Mouse (Mus musculus) T-cell, adult 2 months (primary cell): ENCODE data around the gene Hist1h2an.
A peak's percentile ranks its signal among the peaks of the same experiment; 100 is the strongest.
"Not testable (repeated sequence)": the region's sequence is repeated elsewhere in the genome, so short reads cannot be mapped to it uniquely, and the experiment has no call there.

ENCODE experiments used
- DNase-seq: peaks from one replicate; pipeline ENCODE4 v3.0.0; 2022; ENCODE audit warnings: low spot score

The Hist1h2an gene

GRCm38 (mm10) chr13:21783255-21783617, 3.8 kb downstream of the Hist1h2an start, which contains the start of gene Hist1h3i:
Hist1h3i (minus strand) TSS chr13:21783370.
- DNase-seq: peak; percentile 69

DNA sequence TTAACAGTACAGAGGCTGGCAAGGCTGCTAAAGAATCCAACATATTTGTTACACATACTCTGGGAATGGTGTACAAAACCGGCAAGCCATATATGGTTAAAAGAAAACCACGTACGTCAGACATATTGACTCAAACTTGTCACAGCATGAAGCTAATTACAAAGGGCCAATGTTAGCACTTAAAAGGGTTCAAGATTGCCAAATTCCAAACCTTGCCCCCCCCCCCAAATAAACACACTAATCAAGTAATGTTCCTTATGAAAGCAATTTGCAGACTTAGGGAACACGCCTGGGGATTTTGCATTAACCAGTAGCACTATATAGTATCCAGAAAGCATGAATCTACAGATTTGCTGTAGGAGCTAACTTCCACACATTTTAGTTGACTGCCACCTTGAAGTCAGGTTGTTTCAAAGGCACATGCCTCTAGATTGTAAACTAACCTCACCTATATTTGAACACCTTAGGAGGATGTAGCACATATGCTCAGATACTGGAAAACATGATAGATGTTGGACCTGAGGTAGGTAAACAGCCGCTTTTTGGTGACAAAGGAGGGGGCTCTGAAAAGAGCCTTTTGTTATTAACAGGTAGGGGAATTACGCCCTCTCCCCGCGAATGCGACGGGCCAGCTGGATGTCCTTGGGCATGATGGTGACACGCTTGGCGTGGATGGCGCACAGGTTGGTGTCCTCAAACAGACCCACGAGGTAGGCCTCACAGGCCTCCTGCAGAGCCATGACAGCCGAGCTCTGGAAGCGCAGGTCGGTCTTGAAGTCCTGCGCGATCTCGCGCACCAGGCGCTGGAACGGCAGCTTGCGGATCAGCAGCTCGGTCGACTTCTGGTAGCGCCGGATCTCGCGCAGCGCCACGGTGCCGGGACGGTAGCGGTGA, 4.4 kb downstream of the Hist1h2an start:
- DNase-seq: not testable (repeated sequence)

GRCm38 (mm10) chr13:21781639-21782038, 5.4 kb downstream of the Hist1h2an start:
- DNase-seq: no peak

GRCm38 (mm10) chr13:21781021-21781555, 5.9 kb downstream of the Hist1h2an start:
- no peak for DNase-seq

DNA sequence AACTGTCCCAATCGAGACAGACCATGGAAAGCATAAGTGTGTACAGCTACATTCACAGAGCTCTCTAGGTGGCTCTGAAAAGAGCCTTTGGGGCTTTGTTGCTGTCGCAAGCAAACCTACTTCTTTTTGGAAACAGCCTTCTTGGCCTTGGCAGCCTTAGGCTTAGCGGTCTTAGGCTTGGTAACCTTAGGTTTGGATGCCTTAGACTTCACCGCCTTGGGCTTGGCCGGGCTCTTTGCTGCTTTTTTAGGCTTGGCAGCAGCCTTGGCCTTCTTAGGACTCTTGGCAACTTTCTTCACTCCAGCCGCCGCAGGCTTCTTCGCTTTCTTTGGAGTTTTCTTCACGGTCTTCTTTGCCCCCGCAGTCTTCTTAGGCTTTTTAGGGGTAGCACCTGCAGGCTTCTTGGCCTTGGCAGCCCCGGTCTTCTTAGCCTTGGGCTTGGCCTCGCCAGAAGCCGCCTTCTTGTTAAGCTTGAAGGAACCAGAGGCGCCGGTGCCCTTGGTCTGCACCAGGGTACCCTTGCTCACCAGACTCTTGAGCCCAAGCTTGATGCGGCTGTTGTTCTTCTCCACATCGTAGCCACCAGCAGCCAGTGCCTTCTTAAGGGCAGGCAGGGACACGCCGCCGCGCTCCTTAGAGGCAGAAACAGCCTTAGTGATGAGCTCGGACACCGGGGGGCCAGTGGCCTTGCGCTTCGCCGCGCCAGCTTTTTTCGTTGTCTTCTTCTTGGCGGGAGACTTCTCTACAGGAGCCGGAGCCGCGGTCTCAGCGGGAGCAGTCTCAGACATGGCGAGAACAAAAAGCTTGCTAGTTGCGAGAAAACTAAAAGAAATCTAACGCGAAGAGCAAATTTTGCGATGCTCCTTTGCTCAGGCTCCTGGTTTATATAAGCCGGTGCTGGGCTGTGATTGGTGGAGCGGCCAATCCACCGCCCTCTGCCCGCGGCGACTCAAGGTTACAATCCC, 7.0 kb downstream of the Hist1h2an start, which contains the start of gene Hist1h1b:
Gene Hist1h1b, minus strand, starts transcription at position 859 of the 965 bp plus-strand sequence.
- DNase-seq: peak; percentile 20

- peak; percentile 79 for DNase-seq
Observed at GRCm38 (mm10) chr13:21778814-21779766, 7.9 kb downstream of the Hist1h2an start.

GRCm38 (mm10) chr13:21755707-21756106, 31.3 kb downstream of the Hist1h2an start:
- no peak for DNase-seq

DNA sequence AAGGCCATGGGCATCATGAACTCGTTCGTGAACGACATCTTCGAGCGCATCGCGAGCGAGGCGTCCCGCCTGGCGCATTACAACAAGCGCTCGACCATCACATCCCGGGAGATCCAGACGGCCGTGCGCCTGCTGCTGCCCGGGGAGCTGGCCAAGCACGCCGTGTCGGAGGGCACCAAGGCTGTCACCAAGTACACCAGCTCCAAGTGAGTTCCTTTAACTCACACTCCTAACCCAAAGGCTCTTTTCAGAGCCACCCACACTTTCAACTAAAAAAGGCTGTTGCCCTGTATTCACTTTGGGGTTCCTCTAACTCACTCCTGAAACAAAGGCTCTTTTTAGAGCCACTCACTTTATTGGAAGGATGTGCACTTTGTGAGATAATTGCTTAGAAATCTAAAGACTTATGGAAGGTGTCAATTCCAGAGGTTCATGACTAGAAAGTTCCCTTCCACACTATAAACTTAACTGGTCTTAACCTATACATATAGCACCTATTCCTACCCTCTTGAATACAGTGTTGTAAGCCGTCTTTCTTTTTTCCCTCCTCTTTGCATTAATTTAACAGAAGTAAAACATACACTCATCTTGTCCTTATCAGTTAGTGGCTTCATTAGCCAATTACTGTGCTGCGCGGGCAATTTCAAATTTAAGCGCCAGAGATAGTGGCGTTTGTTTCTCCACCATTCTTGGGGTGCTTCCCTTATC, 32.6 kb downstream of the Hist1h2an start:
- not testable (repeated sequence) for DNase-seq

DNA sequence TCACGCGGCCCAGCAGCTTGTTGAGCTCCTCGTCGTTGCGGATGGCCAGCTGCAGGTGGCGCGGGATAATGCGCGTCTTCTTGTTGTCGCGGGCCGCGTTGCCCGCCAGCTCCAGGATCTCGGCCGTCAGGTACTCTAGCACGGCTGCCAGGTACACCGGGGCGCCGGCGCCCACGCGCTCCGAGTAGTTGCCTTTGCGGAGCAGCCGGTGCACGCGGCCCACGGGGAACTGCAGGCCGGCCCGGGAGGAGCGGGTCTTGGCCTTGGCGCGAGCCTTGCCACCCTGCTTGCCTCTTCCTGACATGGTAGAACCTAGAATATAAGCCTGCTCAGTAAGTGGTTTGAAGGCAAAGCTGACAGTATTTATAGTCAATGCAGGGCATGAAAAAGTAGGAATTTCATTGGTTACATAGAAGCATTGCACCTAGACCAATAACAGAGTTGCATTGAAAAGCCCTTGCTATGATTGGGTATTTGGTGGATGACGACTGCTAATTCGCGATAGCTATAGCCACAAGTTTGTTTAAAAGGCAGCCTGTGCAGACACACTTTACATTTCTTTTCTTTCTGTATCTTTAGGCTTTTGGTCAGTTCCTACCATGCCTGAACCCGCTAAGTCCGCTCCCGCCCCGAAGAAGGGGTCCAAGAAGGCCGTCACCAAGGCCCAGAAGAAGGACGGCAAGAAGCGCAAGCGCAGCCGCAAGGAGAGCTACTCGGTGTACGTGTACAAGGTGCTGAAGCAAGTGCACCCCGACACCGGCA, 33.3 kb downstream of the Hist1h2an start, which contains the start of the genes Hist1h2ak and Hist1h2bn:
Gene Hist1h2ak, minus strand, starts transcription at position 304 of the 762 bp plus-strand sequence.
Gene Hist1h2bn, plus strand, starts transcription at position 600 of the 762 bp plus-strand sequence.
- DNase-seq: peak; percentile 77

- no peak for DNase-seq
Observed at GRCm38 (mm10) chr13:21753051-21753523, 33.9 kb downstream of the Hist1h2an start.

DNA sequence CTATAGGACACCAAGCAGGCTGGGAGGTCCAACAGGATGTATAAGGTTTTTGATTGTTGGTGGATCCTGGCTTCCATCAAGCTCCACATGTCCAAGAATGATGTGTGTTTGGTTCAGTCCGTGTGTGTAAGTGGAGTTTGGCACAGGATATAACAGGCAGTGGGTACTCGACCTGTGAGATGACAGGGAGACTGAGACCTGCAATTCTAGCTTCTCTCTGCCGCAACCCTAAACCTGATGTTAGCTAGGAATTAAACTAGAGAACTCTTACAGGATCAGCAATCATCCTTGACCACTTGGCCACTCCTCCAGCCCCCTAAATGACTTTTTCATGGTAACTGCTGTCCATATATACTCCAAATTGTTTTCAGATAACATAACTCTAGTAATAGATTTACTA, 34.7 kb downstream of the Hist1h2an start:
- DNase-seq: no peak

DNA sequence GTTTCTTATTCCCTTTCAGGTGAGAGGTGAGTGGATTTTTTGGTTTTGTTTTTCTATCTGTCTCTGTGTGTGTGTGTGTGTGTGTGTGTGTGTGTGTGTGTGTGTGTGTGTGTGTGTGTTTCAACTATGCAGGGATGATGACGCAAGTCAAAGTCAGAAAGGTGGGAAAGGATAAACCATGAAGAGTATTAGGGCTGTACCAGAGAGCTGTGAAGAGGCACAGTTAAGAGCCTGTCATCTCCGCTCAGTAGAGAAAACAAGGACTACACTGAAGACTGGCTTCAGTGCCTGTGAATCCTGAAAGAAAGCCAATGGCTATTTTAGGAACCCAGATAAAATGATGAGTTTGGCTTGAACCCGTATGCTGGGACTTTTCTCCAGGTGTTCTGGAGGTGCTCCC, 35.2 kb downstream of the Hist1h2an start:
- no peak for DNase-seq

- DNase-seq: no peak
Observed at GRCm38 (mm10) chr13:21751417-21751816, 35.6 kb downstream of the Hist1h2an start.

DNA sequence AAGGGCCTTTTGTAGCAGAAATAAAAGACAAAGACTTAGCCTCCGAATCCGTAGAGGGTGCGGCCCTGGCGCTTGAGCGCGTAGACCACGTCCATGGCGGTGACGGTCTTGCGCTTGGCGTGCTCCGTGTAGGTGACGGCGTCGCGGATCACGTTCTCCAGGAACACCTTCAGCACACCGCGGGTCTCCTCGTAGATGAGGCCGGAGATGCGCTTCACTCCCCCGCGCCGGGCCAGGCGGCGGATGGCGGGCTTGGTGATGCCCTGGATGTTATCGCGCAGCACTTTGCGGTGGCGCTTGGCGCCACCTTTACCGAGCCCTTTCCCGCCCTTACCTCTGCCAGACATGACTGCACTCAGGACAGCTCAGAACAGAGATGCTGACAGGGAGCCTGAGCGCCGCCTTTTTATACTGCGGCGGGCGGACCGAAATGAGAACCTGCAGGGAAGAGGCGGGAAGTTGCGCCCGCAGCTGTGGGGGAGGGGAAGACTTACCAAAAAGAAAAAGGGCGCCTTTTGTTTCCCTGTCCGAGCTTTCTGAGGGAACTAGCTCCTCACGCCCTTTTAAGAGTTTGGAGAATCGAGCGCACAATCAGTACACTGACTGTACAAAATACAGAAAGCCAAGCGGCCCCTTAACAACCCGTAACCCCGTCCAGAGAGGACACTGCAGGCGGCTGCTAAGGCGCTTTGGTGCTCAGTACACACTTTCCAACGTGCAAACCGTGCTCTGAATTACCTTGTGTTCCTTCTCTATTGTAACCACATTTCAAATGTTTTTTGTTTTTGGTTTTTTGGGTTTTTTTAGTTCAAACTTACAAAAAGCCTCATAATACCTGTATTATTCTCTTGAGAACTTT, 36.6 kb downstream of the Hist1h2an start, which contains the start of gene Hist1h4k:
Gene Hist1h4k, minus strand, starts transcription at position 347 of the 859 bp plus-strand sequence.
- peak; percentile 86 for DNase-seq

DNA sequence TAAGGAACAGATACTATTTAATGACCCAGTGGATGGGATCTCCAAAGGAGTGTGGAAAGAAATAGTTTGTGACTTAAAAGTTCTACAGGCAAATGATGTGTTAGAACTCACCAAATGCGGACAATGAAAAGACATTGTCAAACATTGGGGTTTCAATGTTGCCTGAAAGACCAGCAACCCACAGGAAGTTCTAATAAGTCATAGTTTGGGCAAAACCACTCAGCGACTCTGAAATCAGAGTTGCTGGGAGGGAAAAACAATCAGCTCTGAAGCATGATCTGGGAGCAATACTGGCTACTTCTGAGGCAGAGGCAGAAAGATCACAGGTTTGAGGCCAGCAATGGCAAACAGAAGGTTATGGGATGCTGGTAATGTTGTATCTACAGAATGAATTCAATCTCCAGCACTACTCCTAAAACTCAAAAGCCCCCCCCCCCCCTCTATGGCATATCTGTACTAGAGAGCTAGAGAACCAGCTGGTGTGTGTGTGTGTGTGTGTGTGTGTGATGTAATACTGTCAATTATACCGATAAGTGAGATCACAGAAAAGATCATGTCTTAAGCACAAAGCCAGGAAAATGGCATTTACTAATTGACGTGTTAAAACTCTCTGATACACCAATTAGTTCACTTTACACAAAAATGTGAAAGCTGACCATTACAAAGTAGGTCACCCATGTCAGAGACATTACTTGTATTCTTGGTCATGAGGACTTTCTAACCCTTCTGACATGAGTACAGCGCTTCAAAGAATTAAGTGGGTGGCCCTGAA, 37.4 kb downstream of the Hist1h2an start:
- no peak for DNase-seq

GRCm38 (mm10) chr13:21745006-21745405, 42.0 kb downstream of the Hist1h2an start:
- DNase-seq: no peak
